Mouse (Mus musculus) cerebellum, postnatal 4 days (tissue): ENCODE measurements around the gene Il11ra1.
"Not testable (repeated sequence)": the region's sequence is repeated elsewhere in the genome, so short reads cannot be mapped to it uniquely, and the experiment has no call there.

Experiments
- DNase-seq, 2 experiments: peaks; one replicate each; pipeline ENCODE4 v3.0.0; 2022; ENCODE audit warnings: low spot score in 2 of 2, mixed read lengths in 1 of 2

The Il11ra1 gene

GRCm38 (mm10) chr4:41781748-41782485 lies 82.1 kb downstream of the Il11ra1 start:
- not testable (repeated sequence) for DNase-seq

DNA sequence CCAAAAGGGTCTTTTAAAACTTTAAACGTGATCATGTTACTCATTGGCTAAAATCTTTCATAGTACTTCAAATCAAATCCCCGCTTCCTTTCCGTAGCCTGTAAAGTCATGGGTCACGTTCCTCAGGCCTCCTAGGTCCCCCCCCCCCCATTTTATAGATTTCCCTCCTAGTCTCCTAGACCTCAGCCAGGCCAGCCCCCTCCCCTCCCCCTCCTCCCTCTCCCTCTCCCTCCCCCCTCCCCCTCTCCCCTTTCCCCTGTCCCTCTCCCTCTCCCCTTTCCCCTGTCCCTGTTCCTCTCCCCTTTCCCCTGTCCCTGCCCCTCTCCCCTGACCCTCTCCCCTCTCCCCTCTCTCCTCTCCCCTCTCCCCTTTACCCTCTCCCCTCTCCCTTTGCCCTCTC lies 82.9 kb downstream of the Il11ra1 start:
- DNase-seq, result not testable (repeated sequence)

- not testable (repeated sequence) for DNase-seq
Observed at GRCm38 (mm10) chr4:41783197-41783596, 83.4 kb downstream of the Il11ra1 start.
